Mouse (Mus musculus) gastrocnemius, adult 18-20 months (tissue): ENCODE results near the gene 9930021J03Rik. TPM values are rescaled to one million over a fixed set of nuclear protein-coding genes. Genes with fewer than 3 reads are reported as not detected.

ENCODE experiments used
- total RNA-seq, 2 experiments: library from RNA; stranded (reverse); gene quantifications; 2 replicates each; pipeline ENCODE4 v1.2.3; 2021

The 9930021J03Rik gene
- total RNA-seq, 2 experiments from 2014 or later: 11.6 to 13.7 TPM

Other genes starting within 250 kb of the 9930021J03Rik start
- gene Ermp1, start 157.6 kb downstream of the 9930021J03Rik start, total RNA-seq: 1 to 10 TPM; 8.0 to 8.2 TPM
- gene Mlana, start 108.2 kb downstream of the 9930021J03Rik start, total RNA-seq: not detected
- gene Ranbp6, start 7.0 kb upstream of the 9930021J03Rik start, total RNA-seq: 10 to 100 TPM; 10.0 to 11.6 TPM
- gene Il33, start 119.1 kb upstream of the 9930021J03Rik start, total RNA-seq: 1 to 10 TPM; 3.8 to 8.0 TPM
- gene Trpd52l3, start 197.8 kb upstream of the 9930021J03Rik start, total RNA-seq: not detected
- gene Uhrf2, start 224.5 kb upstream of the 9930021J03Rik start, total RNA-seq: 10 to 100 TPM; 12.9 to 13.1 TPM